Mouse (Mus musculus) hindbrain, embryonic 13.5 days (tissue): ENCODE results near the gene Gstm5. TPM values are rescaled to one million over a fixed set of nuclear protein-coding genes. Genes with fewer than 3 reads are reported as not detected.
"Not testable (repeated sequence)": the region's sequence is repeated elsewhere in the genome, so short reads cannot be mapped to it uniquely, and the experiment has no call there.

Source experiments
- ATAC-seq: fragments of 200-750 bp; cut with Nextera tagmentation; 2 replicates; pipeline ENCODE4 v1.8.0; 2017; ENCODE audit warnings: moderate TSS enrichment; ENCODE audit not compliant: low FRiP score
- H3K27ac ChIP-seq: fragments of 300-500 bp; sonication (generic); 2 replicates; pipeline ENCODE4 v1.5.1; 2015; ENCODE audit warnings: inconsistent platforms, mild to moderate bottlenecking, moderate library complexity
- H3K27me3 ChIP-seq: fragments of 300-500 bp; sonication (generic); 2 replicates; pipeline ENCODE4 v1.6.1; 2015; ENCODE audit warnings: mild to moderate bottlenecking, inconsistent platforms
- H3K36me3 ChIP-seq: fragments of 300-500 bp; sonication (generic); 2 replicates; pipeline ENCODE4 v1.6.1; 2015; ENCODE audit warnings: mild to moderate bottlenecking, inconsistent platforms
- H3K4me1 ChIP-seq: fragments of 300-500 bp; sonication (generic); replicated peaks from 2 replicates; pipeline ENCODE4 v1.6.1; 2015; ENCODE audit warnings: inconsistent platforms
- H3K4me2 ChIP-seq: fragments of 300-500 bp; sonication (generic); 2 replicates; pipeline ENCODE4 v1.6.1; 2015; ENCODE audit warnings: inconsistent platforms, mild to moderate bottlenecking, moderate library complexity
- H3K4me3 ChIP-seq: fragments of 300-500 bp; sonication (generic); 2 replicates; pipeline ENCODE4 v1.5.1; 2015; ENCODE audit warnings: mild to moderate bottlenecking, inconsistent platforms
- H3K9ac ChIP-seq: fragments of 300-500 bp; sonication (generic); 2 replicates; pipeline ENCODE4 v1.6.1; 2015; ENCODE audit warnings: mild to moderate bottlenecking, inconsistent platforms
- H3K9me3 ChIP-seq: fragments of 300-500 bp; sonication (generic); 2 replicates; pipeline ENCODE4 v1.6.1; 2016; ENCODE audit warnings: inconsistent platforms
- WGBS: fragments of 180-500 bp; shearing (Covaris S2); methylation state at CpG from one replicate; pipeline ENCODE4 v1.1.7; 2015; 5-methylcytosine and 5-hydroxymethylcytosine counted together
- polyA plus RNA-seq: library from polyadenylated mRNA; unstranded; fragments of >200 nt; fragmentation: Nextera tagmentation; extraction: Ambion mirVana; gene quantifications from 2 replicates; pipeline ENCODE4 v1.2.1, GENCODE M21; 2015

Gstm5 gene
- 230 and 243 TPM in 2 replicates for polyA plus RNA-seq

DNA sequence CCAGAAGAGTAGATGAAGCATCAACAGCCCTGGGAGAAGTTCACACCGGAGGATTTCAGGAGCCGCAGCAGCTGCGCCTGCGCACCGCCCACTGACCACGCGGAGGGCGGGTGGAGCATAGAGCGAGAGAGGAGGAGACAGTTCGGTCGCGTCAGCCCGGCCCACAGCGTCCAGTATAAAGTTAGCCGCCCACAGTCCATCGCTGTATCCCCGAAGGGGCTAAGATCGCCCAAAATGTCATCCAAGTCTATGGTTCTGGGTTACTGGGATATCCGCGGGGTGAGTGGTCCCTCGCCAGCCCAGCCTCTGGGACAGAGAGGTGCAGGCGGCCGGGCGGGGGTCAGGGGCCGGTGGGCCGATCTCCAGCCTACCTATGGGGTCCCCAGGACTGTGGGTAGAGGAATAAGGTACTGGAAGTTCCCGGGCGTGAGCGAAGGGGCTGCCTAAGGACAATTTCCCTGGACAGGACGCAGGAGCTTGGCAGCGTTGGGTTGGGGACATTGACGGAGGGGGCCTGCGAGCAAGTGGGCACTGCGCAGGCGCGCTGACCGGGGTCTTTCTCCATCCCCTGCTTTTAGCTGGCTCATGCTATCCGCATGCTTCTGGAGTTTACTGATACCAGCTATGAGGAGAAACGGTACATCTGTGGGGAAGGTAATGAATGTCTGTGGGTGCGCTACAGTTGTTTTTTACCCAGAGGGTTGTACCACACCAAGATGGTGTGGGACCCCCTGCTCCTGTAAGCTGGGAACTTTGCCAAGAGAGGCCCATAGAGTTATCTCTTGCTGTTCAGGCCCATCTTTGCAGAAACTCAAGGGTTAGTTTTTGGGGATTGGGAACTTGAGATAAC is at the start of gene Gstm5:
Gene Gstm5 (plus strand): TSS at position 102 of the 850 bp plus-strand sequence.
- peak within 1 kb of the TSS; percentile 80 for H3K4me3 ChIP-seq

DNA sequence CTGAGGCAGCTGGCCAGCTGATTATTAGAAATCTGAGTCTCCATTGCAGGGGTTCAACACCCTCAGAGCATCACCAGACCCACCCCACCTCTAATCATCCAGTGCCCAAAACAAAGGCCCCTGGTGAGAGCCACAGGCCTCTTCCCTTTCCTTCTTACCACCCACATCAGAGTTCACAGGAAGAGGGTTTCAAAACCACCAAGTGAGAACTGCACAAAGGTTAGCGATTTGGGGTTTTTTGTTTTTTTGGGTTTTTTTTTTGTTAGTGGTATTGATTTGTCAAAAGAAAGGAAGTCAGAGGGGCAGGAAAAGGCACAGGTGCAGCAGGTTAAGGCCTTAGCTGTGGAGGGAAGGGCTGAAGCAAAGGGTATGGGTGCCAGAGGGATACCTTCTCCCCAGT is 49.4 kb upstream of the Gstm5 start:
- Histone ChIP-seq H3K27me3 (no peaks in the 10 kb centered on the region), H3K4me1 (peaks cover 45% of the 10 kb centered on the region), H3K4me2 (no peak overlapping the region), H3K27ac (no peak overlapping the region), H3K9me3 (no peaks in the 10 kb centered on the region), H3K36me3 (no peaks in the 10 kb centered on the region), H3K4me3 (no peak overlapping the region), H3K9ac (no peak overlapping the region)
- ATAC-seq: no peak
- whole genome bisulfite sequencing: 78% methylated on average over 1 of the region's 1 CpGs

More for the DNA sequence above, at the start of gene Gstm5:
- Histone ChIP-seq H3K27ac (peak within 1 kb of the TSS; percentile 88), H3K4me2 (peak within 1 kb of the TSS; percentile 85), H3K27me3 (no peaks in the 10 kb centered on the region), H3K4me1 (peaks cover 11% of the 10 kb centered on the region), H3K9me3 (no peaks in the 10 kb centered on the region), H3K9ac (peak within 1 kb of the TSS; percentile 85), H3K36me3 (peaks cover 21% of the 10 kb centered on the region)
- WGBS: 7% methylated on average over 40 of the region's 40 CpGs
- peak; percentile 96 for ATAC-seq

DNA sequence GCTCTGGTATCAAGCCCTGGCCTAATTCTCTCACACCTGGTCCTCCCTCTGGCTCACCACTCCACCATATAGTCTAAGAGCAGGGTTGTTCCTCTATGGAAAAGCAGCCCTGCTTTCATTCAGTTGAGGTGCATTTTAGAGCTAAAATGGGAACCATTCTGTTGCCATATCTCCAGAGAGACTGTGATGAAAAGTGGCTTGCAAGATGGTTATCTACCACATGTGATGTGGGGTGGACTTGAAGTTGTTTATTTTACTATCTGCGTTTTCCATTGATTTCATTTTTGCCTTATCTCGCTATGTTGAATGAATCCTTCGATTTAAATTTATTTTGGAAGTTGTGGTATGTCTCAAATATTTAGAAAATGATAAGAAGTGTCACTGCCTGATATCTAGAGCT is 48.8 kb upstream of the Gstm5 start:
- ATAC-seq: no peak
- Histone ChIP-seq H3K9ac (no peak overlapping the region), H3K4me1 (peaks cover 45% of the 10 kb centered on the region), H3K4me3 (no peak overlapping the region), H3K27me3 (no peaks in the 10 kb centered on the region), H3K9me3 (no peaks in the 10 kb centered on the region), H3K27ac (no peak overlapping the region), H3K36me3 (no peaks in the 10 kb centered on the region), H3K4me2 (no peak overlapping the region)
- WGBS: 89% methylated on average over 3 of the region's 3 CpGs

DNA sequence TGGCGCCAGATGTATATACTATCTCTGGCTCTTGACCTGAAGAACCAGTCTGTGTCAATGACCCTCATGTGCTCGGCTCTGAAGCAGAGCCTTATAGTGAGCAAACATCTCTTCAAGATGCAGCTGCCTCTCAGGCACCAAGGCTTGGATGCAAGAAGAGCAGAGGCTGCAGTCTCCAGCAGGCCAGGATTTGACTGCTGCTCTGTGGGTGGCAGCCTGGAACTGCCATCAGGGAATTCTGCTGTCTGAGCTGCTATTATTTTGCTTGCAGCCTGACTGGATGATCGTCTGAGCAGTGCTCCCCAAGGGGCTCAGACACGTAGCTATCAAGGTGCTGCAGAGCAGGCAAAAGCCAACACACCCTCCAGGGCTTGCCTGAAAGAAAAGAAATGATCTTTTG is 47.5 kb upstream of the Gstm5 start:
- Histone ChIP-seq H3K36me3 (no peaks in the 10 kb centered on the region), H3K4me1 (peaks cover 45% of the 10 kb centered on the region), H3K4me2 (no peak overlapping the region), H3K4me3 (no peak overlapping the region), H3K9ac (no peak overlapping the region), H3K27me3 (no peaks in the 10 kb centered on the region), H3K9me3 (no peaks in the 10 kb centered on the region), H3K27ac (no peak overlapping the region)
- ATAC-seq: no peak
- WGBS: 39% methylated on average over 4 of the region's 4 CpGs

DNA sequence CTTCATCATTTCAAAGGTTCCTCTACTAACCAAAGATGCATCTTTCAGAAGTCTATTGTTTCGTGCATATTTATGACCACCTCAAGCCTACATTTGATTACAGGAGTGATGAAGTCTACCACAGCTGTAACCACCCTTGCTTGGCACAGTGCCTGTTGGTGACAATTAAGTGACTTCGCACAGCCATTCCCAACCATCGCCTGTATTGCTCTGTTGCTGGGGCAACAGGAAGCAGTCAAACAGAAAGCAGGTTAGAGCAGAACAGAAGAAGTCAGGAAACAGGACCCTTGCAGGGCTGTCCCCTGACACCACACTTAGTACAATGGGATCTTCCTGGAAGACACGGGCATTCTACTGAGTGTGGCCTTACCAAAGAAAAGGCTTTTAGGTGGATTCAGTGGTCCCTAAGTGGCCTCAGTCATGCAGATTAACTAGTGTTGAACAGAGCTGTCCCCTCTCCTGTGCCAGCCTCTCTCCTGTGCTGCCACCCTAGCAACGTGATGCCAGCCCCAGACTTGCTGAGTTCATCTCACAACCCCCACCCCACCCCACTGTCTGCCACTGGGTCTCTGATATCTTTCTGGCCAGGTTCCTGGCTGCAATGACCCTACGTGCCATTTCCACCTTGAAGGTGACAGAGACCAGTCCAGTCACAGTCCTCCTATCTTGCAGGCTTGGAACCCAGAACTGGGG is 46.5 kb upstream of the Gstm5 start:
- ATAC-seq: 0 out of 2 replicates have a peak, but pooled peaks have one; percentile 19
- Histone ChIP-seq H3K27me3 (no peaks in the 10 kb centered on the region), H3K4me1 (peaks cover 40% of the 10 kb centered on the region), H3K9ac (no peak overlapping the region), H3K36me3 (no peaks in the 10 kb centered on the region), H3K4me2 (no peak overlapping the region), H3K27ac (no peak overlapping the region), H3K9me3 (no peaks in the 10 kb centered on the region), H3K4me3 (no peak overlapping the region)
- WGBS: 47% methylated on average over 6 of the region's 6 CpGs

DNA sequence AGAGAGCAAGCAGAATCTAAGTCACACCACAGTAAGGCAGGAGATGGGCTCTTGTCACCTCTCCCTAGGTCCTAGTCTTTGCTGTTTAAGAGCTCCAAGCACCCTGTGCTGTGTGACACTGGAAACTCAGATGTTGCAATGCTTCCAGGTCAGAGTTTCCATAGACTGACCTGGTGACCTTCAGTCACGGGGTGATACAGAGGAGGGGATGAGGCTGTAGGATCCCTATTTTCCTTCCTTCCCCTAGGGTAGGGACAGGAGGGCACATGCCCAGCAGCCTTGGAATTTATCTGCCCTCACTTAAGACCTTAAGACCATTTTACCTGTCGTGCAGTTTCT is 46.0 kb upstream of the Gstm5 start:
- WGBS: 74% methylated on average over 2 of the region's 2 CpGs
- Histone ChIP-seq H3K4me1 (peaks cover 35% of the 10 kb centered on the region), H3K27ac (no peak overlapping the region), H3K4me3 (no peak overlapping the region), H3K9me3 (no peaks in the 10 kb centered on the region), H3K27me3 (no peaks in the 10 kb centered on the region), H3K36me3 (no peaks in the 10 kb centered on the region), H3K4me2 (no peak overlapping the region), H3K9ac (no peak overlapping the region)
- peak; percentile 22; the same call in 1 of the 2 replicates for ATAC-seq

DNA sequence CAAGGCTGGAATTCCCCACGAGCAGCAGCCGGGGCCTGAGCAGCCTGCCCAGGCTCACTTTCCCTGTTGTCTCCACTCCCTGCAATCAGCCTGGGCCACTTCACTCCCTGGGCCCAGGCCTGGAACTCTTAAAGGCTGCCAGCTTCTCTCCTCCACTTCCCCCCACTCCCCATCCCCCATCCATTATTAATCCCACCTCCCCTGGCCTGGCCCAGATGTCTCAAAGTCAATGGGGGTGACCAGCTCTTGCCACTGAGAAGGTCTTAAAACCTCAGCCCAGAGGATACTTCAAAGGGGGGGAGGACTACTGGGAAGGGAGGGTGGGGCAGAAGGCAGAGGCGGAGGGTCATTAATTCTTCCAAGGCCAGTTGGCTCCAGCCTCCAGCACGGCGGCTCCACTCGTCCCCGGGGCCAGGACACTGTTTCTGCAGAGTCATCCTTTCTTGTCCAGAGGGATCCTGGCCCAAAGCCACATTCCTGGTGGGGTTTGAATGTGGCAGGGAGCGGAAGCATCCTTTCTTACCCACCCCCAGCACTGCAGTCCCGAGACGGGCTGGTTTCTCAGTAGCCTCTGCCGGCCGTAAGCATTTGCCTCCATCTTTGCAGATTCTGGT is 45.1 kb upstream of the Gstm5 start:
- 0 out of 2 replicates have a peak overlapping the region, but pooled peaks have one; percentile 5 for H3K9ac ChIP-seq
- H3K4me2 ChIP-seq: peak overlapping the region; percentile 39
- no peaks in the 10 kb centered on the region for H3K36me3 ChIP-seq
- H3K4me1 ChIP-seq: peaks cover 32% of the 10 kb centered on the region
- peak overlapping the region; percentile 40 for H3K27ac ChIP-seq
- no peaks in the 10 kb centered on the region for H3K9me3 ChIP-seq
- no peak overlapping the region for H3K4me3 ChIP-seq
- ATAC-seq: peak; percentile 51
- no peaks in the 10 kb centered on the region for H3K27me3 ChIP-seq
- 19% methylated on average over 12 of the region's 12 CpGs for WGBS

DNA sequence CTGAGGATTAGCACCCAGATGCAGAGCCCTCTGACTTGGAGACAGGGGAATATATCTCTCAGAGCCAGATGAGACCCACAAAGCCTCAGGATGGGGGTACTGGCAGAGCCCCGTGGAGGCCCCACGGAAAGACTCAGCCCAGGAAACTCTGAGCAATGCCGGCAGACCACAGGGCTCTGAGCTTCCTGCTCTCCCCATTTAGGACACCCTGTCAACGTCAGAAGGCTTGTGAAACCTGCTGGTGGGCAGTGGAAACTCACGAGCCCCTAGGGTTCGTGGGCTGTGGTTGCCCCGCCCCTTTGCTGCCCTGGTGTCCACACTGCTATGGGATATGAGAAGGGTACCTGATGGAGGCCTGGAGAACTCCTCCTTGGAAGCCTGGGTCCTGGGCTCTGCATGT is 42.8 kb upstream of the Gstm5 start:
- no peaks in the 10 kb centered on the region for H3K27me3 ChIP-seq
- H3K4me3 ChIP-seq: no peak overlapping the region
- 63% methylated on average over 7 of the region's 7 CpGs for WGBS
- H3K36me3 ChIP-seq: no peaks in the 10 kb centered on the region
- H3K9me3 ChIP-seq: no peaks in the 10 kb centered on the region
- no peak overlapping the region for H3K4me2 ChIP-seq
- no peak for ATAC-seq
- no peak overlapping the region for H3K9ac ChIP-seq
- H3K27ac ChIP-seq: no peak overlapping the region
- peaks cover 32% of the 10 kb centered on the region for H3K4me1 ChIP-seq

DNA sequence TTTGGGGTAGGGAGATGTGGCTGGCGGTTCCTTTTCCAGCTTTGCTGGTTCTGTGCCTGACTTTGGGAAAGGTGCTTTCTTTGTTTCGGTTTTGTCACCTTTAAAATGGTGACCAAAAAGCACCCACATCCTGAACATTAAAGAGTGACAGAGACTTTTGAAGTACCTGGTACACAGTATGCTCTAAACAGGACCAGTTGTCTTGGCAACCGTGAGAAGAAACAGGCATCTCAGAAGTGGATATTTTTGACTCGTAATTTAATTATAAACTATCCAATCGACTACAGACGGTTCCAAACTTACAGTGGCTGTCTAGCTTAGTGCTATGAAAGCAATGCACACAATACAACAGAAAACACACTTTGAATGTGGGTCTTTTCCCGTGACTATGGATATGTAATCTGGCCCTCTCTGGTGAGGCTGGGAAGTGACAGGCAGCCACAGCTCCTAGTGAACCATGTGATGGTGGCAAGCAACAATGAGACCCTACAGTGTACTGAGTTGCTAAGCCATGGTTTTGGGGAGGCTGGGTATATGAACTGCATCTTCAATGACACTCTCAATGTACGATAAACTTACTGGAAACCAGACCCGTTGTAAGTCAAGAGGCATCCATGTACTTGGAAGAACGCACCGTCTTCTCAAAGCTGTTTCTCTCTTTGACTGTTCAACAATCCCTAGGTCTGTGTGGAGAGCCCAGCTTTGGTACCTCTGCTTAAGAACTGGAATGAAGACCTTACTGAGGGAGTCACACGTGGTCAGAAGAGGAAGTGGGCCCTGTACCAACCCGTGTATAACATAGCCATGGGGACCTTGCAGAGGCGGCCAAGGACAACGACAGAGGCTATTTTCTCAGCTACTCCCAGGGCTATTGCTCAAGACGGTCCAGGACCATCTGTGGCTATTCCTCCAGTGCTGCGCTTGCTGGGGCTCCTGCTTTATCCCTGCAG is 42.1 kb upstream of the Gstm5 start:
- no peaks in the 10 kb centered on the region for H3K27me3 ChIP-seq
- H3K4me3 ChIP-seq: no peak overlapping the region
- H3K4me2 ChIP-seq: no peak overlapping the region
- WGBS: 85% methylated on average over 17 of the region's 17 CpGs
- H3K4me1 ChIP-seq: peaks cover 26% of the 10 kb centered on the region
- no peak for ATAC-seq
- H3K27ac ChIP-seq: no peak overlapping the region
- H3K9me3 ChIP-seq: no peaks in the 10 kb centered on the region
- no peaks in the 10 kb centered on the region for H3K36me3 ChIP-seq
- H3K9ac ChIP-seq: no peak overlapping the region

DNA sequence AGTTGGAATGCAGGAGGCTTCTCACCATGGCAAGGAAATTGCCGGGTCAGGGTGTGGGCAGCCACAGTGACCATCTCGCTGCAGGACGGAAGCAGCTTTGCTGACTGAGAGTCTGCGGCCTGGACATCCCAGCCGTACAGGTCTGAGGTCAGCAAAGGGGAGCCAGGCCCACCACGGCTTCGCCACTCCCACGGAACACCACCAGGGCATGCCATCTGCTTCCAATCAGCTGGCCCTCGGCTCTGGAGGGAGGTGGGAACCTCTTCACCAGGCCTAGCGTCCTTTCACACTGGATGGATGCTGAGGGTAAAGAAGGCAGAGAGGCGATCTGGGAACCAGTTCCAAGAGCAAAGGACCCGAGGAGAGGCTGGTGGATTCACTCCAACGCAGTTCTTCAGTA is 40.3 kb upstream of the Gstm5 start:
- no peaks in the 10 kb centered on the region for H3K9me3 ChIP-seq
- no peak overlapping the region for H3K4me2 ChIP-seq
- H3K9ac ChIP-seq: no peak overlapping the region
- H3K4me1 ChIP-seq: peaks cover 7% of the 10 kb centered on the region
- WGBS: 88% methylated on average over 13 of the region's 13 CpGs
- H3K27ac ChIP-seq: no peak overlapping the region
- no peak for ATAC-seq
- H3K4me3 ChIP-seq: no peak overlapping the region
- no peaks in the 10 kb centered on the region for H3K27me3 ChIP-seq
- no peaks in the 10 kb centered on the region for H3K36me3 ChIP-seq

DNA sequence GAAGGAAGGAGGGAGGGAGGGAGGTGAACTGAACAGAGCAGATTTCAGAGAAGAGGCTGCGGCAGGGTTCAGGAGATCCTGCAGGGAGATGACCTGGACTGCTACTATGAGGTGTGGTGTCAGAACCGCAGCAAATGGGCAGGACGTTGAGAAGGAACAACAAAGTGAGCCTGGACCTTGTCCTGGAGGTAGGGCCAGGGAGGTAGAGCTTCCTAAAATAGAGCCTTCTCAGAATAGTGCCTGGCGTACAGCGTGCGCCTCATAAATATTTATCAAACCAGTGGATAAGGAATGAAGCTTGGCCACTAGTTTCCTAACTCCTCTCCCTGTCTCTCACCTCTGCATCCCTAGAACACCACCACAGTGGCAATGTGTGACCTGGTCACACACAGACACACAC is 38.0 kb upstream of the Gstm5 start:
- no peak overlapping the region for H3K4me3 ChIP-seq
- no peaks in the 10 kb centered on the region for H3K27me3 ChIP-seq
- H3K4me1 ChIP-seq: no peaks in the 10 kb centered on the region
- 71% methylated on average over 6 of the region's 6 CpGs for WGBS
- H3K36me3 ChIP-seq: no peaks in the 10 kb centered on the region
- no peaks in the 10 kb centered on the region for H3K9me3 ChIP-seq
- H3K27ac ChIP-seq: no peak overlapping the region
- H3K4me2 ChIP-seq: no peak overlapping the region
- no peak overlapping the region for H3K9ac ChIP-seq
- no peak for ATAC-seq

DNA sequence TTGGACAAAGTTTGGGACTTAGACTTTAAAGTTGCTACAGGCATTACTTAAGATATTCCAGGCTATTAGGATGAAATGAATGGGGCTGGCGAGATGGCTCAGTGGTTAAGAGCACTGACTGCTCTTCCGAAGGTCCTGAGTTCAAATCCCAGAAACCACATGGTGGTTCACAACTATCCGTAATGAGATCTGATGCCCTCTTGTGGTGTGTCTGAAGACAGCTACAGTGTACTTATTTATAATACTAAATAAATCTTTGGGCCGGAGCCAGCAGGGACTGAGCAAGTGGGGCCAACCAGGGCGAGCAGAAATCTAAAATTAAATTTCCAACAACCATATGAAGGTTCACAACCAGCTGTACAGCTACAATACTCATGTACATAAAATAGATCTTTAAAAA is 34.1 kb upstream of the Gstm5 start:
- 82% methylated on average over 5 of the region's 5 CpGs for WGBS

More for the DNA sequence above, 34.1 kb upstream of the Gstm5 start:
- not testable (repeated sequence) for H3K4me1 ChIP-seq, ATAC-seq, H3K27ac ChIP-seq, H3K4me2 ChIP-seq, H3K9me3 ChIP-seq, H3K9ac ChIP-seq, H3K36me3 ChIP-seq, H3K4me3 ChIP-seq, H3K27me3 ChIP-seq
